Mouse (Mus musculus): ENCODE measurements at regions not wholly inside any gene's neighbourhood (a gene's known extent, or its start where the extent isn't known, plus 50 kb on each side); places are given as distances from the start of the nearest gene placed in this dataset.

GRCm38 (mm10) chr7:71234176-71234769, 117.0 kb downstream of the Gm10295 start:
- Histone ChIP-seq H3K9me3 (no peaks in the 10 kb centered on the region), H3K4me1 (no peaks in the 10 kb centered on the region), H3K27me3 (replicated peaks) (no peaks in the 10 kb centered on the region), H3K4me3 (no peak overlapping the region), H3K36me3 (replicated peaks) (no peaks in the 10 kb centered on the region), H3K4me2 (no peak overlapping the region), H3K27ac (no peak overlapping the region), H3K9ac (no peak overlapping the region)
- WGBS = 76% methylated on average over 5 of the region's 5 CpGs
- ATAC-seq (replicated peaks) = no peak

DNA sequence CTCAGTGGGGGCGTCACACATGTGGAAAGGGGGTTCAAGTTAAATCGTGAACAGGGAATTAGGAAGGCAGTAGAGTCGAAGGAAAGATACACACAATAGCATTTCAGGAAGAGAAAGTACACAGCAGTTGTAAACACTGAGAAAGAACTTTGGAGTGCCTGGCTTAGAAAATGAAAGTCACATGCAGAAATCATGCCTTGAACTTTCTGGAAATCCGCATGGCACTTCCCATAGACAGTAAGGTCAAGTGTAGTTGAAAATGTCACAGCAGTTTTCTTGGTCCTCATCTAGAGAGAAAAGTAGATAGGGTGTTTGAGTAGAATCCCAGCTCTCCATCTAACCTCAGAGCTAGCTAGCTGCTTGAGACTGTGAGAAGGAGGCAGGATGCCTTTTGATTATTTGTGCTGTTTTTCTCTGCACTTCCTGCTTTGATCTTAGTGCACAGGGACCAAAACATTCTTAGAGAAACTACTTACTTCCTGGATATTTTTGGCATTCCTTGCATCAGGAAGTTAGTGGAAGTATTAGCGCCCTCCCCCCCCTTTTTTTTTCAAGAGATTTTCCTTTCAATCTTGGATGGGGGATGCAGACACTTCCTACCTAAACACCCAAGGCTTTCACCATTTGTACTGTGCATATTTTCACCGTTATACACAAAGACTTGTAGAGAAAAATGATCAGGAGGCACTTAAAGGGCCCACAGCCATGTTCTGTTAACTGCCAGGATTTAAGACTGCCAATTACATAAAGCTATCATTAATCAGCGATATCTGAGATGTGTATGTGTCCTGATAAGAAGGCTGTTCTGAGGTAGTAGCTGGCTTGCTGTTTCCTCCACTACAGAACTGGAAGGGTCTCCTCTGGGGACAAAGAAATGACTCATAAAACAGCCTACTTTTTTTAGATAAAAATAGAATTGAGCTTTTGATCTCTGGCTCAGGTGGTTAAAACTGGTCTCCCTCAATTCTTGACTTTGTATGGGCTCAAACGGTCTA, 118.2 kb downstream of the Gm10295 start:
- ATAC-seq (replicated peaks) = no peak
- no peak overlapping the region for H3K4me3 ChIP-seq
- H3K4me1 ChIP-seq = no peaks in the 10 kb centered on the region

DNA sequence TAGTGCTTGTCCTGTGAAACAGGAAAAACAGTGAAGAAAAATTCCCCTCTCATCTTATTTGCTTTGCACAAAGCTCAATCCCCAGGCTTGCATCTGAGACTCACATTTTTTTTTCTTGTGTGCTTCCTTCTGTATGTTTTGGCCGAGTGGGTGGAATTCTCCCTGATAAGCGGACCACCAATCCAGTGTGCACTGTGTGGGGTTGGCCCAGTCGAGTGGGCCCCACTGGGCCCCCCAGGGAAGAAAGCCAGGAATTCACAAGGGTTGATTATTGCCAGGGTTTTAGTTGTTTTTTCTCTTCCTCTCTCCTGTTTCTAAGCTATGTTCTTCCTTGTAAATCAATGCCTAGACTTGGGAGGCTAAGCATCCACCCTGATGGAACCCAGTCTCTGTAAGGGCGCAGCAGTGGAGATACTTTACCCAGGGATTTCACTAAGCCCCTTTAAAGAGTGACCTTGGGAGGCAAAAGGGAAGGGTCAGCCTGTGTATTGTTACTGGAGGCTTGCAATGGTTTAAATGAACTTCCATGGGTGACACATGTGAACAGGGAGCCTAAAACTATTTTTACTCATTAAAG, 120.3 kb downstream of the Gm10295 start:
- WGBS = 76% methylated on average over 4 of the region's 4 CpGs
- no peaks in the 10 kb centered on the region for H3K4me1 ChIP-seq
- no peak overlapping the region for H3K9ac ChIP-seq
- H3K36me3 ChIP-seq (replicated peaks) = no peaks in the 10 kb centered on the region
- H3K27me3 ChIP-seq (replicated peaks) = no peaks in the 10 kb centered on the region
- no peak overlapping the region for H3K27ac ChIP-seq
- ATAC-seq (replicated peaks) = no peak
- no peaks in the 10 kb centered on the region for H3K9me3 ChIP-seq
- H3K4me2 ChIP-seq = no peak overlapping the region
- no peak overlapping the region for H3K4me3 ChIP-seq

More for the DNA sequence above, 118.2 kb downstream of the Gm10295 start:
- no peak overlapping the region for H3K9ac ChIP-seq
- WGBS = 82% methylated on average over 8 of the region's 8 CpGs
- H3K36me3 ChIP-seq (replicated peaks) = no peaks in the 10 kb centered on the region
- no peaks in the 10 kb centered on the region for H3K27me3 ChIP-seq (replicated peaks)
- H3K4me2 ChIP-seq = no peak overlapping the region
- no peak overlapping the region for H3K27ac ChIP-seq
- no peaks in the 10 kb centered on the region for H3K9me3 ChIP-seq

- H3K4me1 ChIP-seq = no peaks in the 10 kb centered on the region
- H3K4me2 ChIP-seq = no peak overlapping the region
- no peaks in the 10 kb centered on the region for H3K36me3 ChIP-seq (replicated peaks)
- WGBS = 75% methylated on average over 3 of the region's 3 CpGs
- H3K9ac ChIP-seq = no peak overlapping the region
- no peak overlapping the region for H3K27ac ChIP-seq
- no peak for ATAC-seq (replicated peaks)
- H3K9me3 ChIP-seq = no peaks in the 10 kb centered on the region
- H3K4me3 ChIP-seq = no peak overlapping the region
- H3K27me3 ChIP-seq (replicated peaks) = no peaks in the 10 kb centered on the region
These were observed 122.1 kb downstream of the Gm10295 start for GRCm38 (mm10) chr7:71229183-71229582.

- no peaks in the 10 kb centered on the region for H3K36me3 ChIP-seq (replicated peaks)
- H3K4me2 ChIP-seq = no peak overlapping the region
- H3K27me3 ChIP-seq (replicated peaks) = no peaks in the 10 kb centered on the region
- H3K4me1 ChIP-seq = no peaks in the 10 kb centered on the region
- H3K9me3 ChIP-seq = no peaks in the 10 kb centered on the region
- 89% methylated on average over 9 of the region's 9 CpGs for WGBS
- no peak for ATAC-seq (replicated peaks)
- no peak overlapping the region for H3K27ac ChIP-seq
- H3K9ac ChIP-seq = no peak overlapping the region
- H3K4me3 ChIP-seq = no peak overlapping the region
These were observed 126.9 kb downstream of the Gm10295 start for GRCm38 (mm10) chr7:71224320-71224865.

GRCm38 (mm10) chr7:71223513-71224319, 127.6 kb downstream of the Gm10295 start:
- Histone ChIP-seq H3K9ac (no peak overlapping the region), H3K36me3 (replicated peaks) (no peaks in the 10 kb centered on the region)
- WGBS = 89% methylated on average over 17 of the region's 17 CpGs

DNA sequence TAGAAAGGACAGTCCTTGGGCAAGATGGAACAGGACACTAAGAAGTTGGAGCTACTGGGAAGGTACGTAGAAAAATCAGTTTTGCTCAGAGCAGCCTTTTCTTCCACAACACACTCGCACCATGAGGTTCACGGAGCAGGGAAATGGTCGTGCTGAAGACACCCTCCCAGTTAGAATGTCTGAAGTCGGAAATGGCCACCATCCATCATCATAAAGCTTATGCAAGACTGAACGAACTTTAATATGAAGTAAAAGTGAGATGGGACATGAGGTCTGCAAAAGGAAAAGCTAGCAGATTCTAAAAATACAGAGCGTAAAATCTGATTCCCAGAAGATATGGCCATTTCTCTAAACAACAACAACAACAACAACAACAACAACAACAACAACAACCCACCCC, 133.9 kb downstream of the Gm10295 start:
- ATAC-seq (replicated peaks) = no peak
- no peaks in the 10 kb centered on the region for H3K9me3 ChIP-seq
- no peak overlapping the region for H3K27ac ChIP-seq
- H3K4me3 ChIP-seq = no peak overlapping the region
- no peak overlapping the region for H3K4me2 ChIP-seq
- no peaks in the 10 kb centered on the region for H3K27me3 ChIP-seq (replicated peaks)
- no peak overlapping the region for H3K9ac ChIP-seq
- WGBS = 87% methylated on average over 7 of the region's 7 CpGs
- no peaks in the 10 kb centered on the region for H3K4me1 ChIP-seq
- H3K36me3 ChIP-seq (replicated peaks) = no peaks in the 10 kb centered on the region

More at GRCm38 (mm10) chr7:71223513-71224319, 127.6 kb downstream of the Gm10295 start:
- no peaks in the 10 kb centered on the region for H3K27me3 ChIP-seq (replicated peaks)
- no peak overlapping the region for H3K27ac ChIP-seq
- H3K4me1 ChIP-seq = no peaks in the 10 kb centered on the region
- H3K9me3 ChIP-seq = no peaks in the 10 kb centered on the region
- H3K4me3 ChIP-seq = no peak overlapping the region
- no peak for ATAC-seq (replicated peaks)
- no peak overlapping the region for H3K4me2 ChIP-seq

GRCm38 (mm10) chr7:71216808-71217207, 134.5 kb downstream of the Gm10295 start:
- Histone ChIP-seq H3K27me3 (replicated peaks) (no peaks in the 10 kb centered on the region), H3K4me3 (no peak overlapping the region), H3K36me3 (replicated peaks) (no peaks in the 10 kb centered on the region), H3K4me2 (no peak overlapping the region), H3K27ac (no peak overlapping the region), H3K9ac (no peak overlapping the region), H3K9me3 (no peaks in the 10 kb centered on the region), H3K4me1 (no peaks in the 10 kb centered on the region)
- WGBS = 69% methylated on average over 2 of the region's 2 CpGs
- ATAC-seq (replicated peaks) = no peak

- 85% methylated on average over 13 of the region's 13 CpGs for WGBS
- Histone ChIP-seq H3K4me2 (no peak overlapping the region), H3K4me3 (no peak overlapping the region), H3K27ac (no peak overlapping the region), H3K4me1 (no peaks in the 10 kb centered on the region), H3K27me3 (replicated peaks) (no peaks in the 10 kb centered on the region), H3K9ac (no peak overlapping the region), H3K36me3 (replicated peaks) (no peaks in the 10 kb centered on the region), H3K9me3 (no peaks in the 10 kb centered on the region)
- no peak for ATAC-seq (replicated peaks)
These were observed 136.7 kb downstream of the Gm10295 start for GRCm38 (mm10) chr7:71214500-71215055.

DNA sequence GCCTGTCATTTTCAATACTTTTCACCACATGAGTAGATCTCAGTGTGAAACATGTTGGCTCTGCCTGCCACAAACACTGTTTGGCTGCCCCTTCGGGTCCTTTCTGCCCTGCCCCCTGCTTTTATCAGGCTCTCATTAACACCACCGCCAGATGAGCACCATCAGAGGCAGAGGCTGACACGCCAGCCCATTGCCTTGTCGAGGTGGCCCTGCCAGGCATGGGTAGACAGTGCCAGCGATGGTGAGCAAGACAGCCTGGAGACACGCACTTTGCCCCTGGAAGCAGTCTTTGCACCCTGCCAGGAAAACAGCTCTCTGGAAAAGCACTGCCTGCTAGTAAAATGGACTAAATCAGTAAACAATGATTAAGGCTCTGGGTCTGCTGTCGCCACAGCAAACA, 158.2 kb downstream of the Gm10295 start:
- Histone ChIP-seq H3K4me3 (no peak overlapping the region), H3K27ac (no peak overlapping the region), H3K4me2 (peak overlapping the region; percentile 17), H3K9ac (no peak overlapping the region), H3K9me3 (no peaks in the 10 kb centered on the region), H3K27me3 (replicated peaks) (no peaks in the 10 kb centered on the region), H3K36me3 (replicated peaks) (no peaks in the 10 kb centered on the region), H3K4me1 (peaks cover 6% of the 10 kb centered on the region)
- WGBS = 22% methylated on average over 7 of the region's 7 CpGs
- peak; percentile 70; the same call in 1 of the 2 replicates for ATAC-seq (replicated peaks)

- no peaks in the 10 kb centered on the region for H3K27me3 ChIP-seq (replicated peaks)
- peaks cover 6% of the 10 kb centered on the region for H3K4me1 ChIP-seq
- no peak overlapping the region for H3K4me2 ChIP-seq
- H3K27ac ChIP-seq = no peak overlapping the region
- ATAC-seq (replicated peaks) = no peak
- WGBS = 58% methylated on average over 12 of the region's 12 CpGs
- no peak overlapping the region for H3K9ac ChIP-seq
- no peak overlapping the region for H3K4me3 ChIP-seq
- no peaks in the 10 kb centered on the region for H3K36me3 ChIP-seq (replicated peaks)
- no peaks in the 10 kb centered on the region for H3K9me3 ChIP-seq
These were observed 161.0 kb downstream of the Gm10295 start for GRCm38 (mm10) chr7:71190161-71190711.

Data from midbrain, embryonic 15.5 days (tissue).